Mouse (Mus musculus) c-Kit-positive CD71-positive TER-119-negative erythroid progenitor cells, embryonic 14.5 days (primary cell): ENCODE results near the gene Dohh.

Experiments
- DNase-seq: peaks from one replicate; pipeline ENCODE4 v3.0.0-alpha.2; 2013; ENCODE audit warnings: low read depth

Dohh gene

DNA sequence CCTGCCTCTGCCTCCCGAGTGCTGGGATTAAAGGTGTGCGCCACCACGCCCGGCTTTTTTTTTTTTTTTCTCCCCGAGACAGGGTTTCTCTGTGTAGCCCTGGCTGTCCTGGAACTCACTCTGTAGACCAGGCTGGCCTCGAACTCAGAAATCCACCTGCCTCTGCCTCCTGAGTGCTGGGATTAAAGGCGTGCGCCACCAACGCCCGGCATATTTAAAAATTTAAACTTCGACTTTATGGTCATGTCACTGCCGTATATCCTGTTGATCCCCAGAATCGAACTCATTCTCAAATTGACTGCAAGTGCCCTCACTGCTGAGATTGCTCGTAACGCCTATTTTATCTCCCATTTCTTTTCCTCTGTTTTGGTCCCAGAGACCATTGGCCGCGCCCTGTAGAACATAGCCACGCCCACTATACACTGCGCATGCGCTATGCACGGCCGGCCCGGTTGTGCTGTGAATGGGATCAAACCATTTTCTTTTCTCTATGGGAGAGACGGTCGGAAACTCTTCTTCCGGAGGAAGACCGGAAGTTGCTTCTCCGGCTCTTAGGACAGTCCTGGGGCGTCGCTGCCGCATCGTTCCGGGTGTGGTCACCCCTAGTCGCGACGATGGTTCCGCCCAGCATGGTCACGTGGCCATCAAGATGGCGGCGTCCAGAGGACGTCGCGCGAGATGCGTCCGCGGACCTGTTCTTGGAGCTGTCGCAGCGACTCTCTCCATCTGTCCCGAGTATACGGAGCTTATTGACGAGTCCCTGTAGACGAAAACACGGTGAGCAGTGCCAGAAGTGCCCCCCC, at the start of gene Dohh, which contains the start of gene Gm48551:
Gene Dohh, plus strand, starts transcription at position 627 of the 803 bp plus-strand sequence.
Gene Gm48551, plus strand, starts transcription at position 665 of the 803 bp plus-strand sequence.
- peak; percentile 98 for DNase-seq

DNA sequence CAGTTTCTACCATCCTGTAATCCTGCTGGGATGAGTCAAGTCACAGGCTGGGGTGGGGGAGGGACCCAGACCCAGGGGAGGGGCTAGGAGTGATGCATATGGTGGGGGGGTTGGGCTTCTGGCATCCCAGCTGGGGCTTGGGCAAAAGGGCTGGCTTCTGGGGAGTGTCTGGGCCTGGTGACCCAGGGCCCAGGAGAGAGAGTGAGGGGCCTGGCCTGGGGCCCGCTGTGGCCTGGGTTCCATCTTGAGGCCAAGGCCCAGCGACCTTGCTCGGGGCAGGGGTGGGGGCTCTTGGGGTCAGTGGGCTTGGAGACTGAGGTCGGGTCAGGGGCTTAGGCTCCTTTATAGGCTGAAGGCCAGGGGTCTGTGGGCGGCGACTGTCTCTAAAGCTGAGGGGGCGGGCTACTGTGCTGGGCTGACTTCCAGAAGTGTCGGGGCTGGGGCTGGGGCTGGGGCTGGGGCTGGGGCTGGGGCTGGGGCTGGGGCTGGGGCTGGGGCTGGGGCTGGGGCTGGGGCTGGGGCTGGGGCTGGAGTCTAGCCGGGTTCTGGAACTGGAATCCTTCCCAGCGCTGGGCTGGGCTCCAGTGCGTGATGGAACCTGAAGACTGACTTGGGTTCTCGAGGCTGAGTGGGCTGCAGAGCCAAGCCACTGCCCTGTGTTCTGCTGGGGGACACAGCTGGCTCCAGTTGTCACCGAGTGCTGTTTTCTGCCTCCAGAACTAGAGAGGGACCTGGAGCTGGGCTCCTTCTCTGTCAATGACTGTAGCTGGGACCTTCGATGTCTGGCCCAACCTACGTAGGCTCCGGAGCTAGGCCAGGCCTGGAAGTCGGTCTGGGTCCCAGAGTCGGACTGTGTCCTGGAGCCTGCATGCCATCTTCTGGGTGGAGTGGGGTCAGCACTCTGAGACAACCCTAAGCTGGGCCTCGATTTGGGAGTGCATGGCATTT, 48.6 kb upstream of the Dohh start:
- no peak for DNase-seq

DNA sequence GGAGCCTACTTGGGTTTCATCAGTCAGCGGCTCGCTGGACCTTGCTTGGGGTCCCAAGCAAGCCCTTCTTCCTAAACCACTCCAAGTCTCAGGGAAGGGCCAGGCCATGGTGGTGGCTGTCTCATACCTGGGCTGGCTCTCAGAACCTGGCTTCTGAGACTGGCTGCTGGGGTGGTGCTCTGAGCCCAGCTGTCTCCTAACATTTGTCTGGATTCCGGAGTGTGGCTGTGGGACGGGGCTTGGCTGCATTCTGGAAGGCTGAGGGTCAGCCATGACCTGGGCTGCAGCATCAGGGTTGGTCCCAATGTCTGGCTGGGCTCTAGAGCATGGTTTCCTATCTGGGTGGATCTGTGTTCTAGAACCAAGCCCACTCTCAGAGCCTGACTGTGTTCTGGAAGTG, 47.7 kb upstream of the Dohh start:
- no peak for DNase-seq

DNA sequence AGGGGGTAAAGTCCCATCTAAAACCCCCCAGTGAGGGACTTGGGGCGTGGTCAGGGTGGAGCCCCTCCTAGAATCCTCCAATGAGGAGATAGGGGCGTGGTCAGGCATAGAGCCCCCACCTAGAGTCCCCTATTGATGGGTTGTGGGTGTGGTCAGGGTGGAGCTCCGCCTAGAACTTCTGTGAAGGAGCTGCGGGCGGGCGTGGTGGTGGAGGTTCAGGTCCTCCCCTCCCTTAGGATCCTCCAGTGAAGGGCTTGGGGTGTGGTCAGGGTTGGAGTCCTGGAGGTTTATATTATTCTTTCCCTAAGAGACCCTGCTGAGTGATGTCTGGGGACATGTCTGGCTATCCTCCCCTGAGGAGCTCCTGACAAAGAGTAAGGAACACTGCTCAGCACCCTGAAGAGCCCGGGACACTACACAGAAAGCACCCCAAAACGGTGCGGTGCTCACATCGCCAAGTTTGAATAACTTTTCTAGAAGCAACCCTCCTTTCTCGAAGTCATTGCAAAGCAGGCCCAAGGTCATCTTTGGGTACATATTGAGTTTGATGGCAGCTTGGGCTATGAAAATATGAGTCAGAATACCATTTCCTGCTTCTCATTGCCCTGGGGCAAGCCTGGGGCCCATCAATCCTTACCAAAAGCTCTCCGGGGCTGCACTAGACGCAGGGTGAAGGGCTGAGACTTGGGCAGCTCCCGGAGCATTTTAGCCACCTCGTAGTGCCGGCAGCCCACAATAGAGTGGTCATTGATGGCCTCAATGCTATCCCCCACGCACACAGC, 43.5 kb upstream of the Dohh start:
- peak; percentile 54 for DNase-seq

DNA sequence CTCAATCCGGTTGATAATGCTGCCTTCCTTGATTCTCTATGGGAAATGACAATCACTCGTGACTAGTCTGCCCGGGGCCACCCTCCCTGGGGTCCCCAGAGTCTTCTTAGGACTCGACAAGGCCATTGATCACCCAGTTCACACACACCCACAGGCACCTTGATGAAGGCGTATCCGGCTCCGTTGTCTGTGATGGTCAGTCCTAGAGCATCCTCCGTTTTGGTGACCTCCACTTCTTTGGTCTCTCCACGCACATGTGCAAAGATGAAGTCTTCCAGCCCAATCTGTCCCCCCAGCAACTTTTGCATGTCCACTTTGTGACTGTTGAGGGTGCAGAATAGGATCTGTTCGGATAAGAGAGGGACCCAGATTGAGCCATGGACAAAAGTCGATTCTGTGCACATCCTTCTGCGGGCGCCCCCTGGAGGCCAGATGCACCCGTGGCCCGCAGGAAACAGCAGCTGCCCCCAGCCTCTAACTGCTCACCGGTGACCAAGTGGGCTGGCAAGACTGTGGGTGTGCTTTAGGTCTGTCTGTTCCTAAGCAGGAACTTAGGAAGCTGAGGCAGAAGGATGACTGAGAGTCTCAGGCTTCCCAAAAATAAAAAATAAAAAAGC, 42.8 kb upstream of the Dohh start:
- no peak for DNase-seq

DNA sequence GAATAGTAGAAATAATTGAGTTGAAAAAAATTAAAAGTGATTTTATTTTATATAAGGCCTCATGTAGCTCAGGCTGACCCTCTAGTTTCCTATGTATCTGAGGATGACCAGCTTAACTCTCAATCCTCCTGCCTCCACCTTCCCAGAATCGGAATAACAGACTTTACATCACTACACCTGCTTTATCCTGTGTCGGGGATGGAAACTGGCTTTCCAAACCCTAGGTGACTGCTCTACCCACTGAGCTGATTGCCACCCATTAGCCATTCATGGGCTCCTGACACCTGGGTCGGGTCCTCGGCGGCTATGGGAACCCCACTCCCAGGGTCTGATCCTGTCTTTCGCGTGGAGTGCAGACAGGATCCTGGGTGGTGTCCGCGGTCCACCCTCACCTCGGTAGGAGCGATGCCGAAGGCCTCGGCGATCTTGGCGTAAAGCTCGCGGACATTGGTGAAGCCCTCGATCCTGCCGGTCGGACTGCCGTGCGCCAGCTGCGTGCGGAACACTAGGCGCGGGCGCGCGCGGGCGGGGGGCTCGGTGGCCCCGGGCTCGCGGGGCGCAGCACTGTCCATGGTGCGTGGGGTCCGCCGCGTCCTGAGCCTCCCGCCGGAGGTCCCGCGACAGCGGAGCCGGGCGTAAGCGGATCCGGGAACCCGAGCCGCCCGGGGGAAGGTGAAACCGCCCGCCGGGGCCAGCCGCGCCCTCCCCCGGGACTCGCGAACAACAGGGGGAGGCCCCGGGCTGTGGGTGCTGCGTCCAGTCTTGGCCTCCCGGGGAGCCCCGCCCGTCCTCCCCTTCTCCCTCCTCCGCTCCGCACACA, 41.3 kb upstream of the Dohh start, which contains the start of gene Gipc3:
Gene Gipc3, minus strand, starts transcription at position 581 of the 820 bp plus-strand sequence.
- DNase-seq = no peak

DNA sequence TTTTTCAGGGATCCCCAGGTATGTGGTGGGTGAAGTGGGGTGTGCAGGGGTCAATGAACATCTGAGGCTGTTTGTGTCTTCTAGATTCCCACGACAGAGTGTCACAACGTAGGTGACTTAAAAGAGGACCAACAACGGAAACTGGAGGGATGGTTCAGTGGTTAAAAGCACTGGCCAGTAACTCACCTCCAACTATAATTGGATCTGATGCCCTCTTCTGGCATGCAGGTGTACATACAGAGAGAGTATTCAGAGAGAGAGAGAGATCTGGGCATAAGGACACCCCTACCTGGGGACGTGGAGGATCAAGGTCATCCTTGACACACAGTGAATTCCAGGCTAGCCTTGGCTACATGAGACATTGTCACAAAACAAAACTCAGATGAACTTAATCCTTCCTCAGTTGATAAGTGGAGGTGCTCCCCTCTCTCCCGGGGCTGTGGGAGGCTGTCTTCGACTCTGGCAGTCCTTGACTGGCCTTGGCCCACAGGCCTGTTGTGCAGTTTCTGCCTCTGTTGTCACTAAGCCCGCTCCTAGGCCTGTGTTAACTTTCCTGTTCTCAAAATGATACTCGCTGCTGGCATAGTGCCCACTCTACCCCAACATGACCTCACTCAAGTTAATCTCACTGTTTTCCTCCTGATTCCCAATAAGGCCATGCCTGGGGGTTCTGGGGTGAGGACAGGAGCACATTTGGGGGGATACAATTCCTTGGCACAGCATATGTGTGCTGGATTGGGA, 39.6 kb upstream of the Dohh start:
- no peak for DNase-seq

DNA sequence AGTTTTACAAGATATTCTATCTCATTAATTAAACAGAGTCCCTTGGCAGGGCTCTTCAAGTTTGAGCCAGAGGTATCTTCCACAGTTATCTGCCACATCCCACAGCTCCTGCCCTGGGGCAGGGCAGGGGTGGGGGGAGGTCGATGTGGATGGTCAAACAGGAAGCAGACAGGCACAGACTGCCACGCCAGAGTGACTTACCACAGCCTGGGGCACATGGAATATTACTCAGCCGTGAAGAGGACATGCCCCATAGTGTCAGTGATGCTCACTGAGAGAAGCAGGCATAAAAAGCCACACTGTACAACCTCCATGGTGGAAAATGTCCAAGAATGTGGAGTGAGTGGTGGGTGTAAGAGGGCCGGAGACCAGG, 39.1 kb upstream of the Dohh start:
- no peak for DNase-seq

DNA sequence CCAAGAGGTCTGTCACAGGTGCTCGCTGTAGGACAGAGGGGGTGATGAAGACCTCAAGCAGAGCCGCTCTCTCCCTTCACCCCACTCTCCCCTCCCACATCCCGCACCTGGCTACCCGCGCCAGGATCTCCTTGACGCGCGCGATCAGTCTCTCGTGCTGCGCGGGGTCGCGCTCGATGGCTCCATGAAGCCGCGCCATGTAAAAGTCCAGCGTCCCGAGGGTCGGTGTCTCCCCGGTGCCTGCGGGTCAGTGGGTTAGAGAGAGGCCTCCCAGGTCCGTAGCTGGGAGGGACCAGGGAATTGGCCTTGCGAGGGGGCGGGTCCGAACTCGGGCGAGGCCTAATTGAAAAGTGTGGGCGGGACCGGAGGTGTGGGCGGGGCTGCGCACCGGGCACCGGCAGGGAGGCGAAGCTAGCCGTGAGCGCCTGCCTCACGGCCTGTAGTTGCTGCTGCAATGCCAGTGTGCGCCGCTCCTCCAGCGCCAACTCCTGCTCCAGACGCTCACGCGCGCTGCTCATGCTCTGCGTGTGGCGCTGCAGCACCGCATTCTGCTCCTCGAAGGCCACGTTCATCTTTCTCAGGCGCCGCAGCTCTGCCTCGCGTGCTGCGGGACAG, 37.7 kb upstream of the Dohh start:
- peak; percentile 64 for DNase-seq

DNA sequence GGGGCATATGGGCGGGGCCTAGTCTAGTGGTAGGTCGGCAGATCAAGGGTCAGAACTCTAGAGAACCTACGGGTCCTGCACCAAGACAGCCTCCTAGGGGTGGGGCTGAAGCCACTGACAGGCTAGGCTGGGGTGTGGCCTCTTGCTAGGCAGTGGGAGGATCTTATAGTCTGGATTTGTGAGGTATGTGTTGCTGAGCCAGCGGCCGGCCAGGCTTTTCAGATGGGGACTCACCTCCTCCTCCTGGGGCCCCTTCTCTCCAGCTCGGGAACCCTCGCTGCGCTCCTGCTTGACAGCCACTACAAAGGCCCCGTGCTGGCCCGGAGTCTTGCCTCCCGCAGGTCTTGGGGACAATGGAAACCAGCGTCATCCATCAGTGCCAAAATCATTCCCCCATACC, 35.1 kb upstream of the Dohh start:
- peak; percentile 70 for DNase-seq

DNA sequence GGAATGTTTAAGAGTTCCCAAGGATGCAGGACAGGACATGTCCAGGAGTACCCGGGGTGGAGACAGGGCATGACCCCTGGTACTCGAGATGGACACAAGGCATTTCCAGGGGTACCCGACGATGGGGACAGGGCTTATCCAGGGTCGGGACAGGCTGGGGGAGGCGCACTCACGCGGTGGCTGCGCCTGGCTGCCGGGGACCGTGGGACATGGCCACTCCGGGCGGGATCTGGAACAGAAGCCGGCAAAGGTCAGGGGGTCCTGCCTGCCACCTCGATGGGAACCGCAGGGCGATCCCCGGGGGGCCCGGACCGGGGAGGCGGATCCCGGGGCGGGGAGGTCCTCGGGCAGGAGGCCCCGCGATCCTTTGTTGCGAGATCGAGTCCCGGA, 34.3 kb upstream of the Dohh start:
- no peak for DNase-seq

DNA sequence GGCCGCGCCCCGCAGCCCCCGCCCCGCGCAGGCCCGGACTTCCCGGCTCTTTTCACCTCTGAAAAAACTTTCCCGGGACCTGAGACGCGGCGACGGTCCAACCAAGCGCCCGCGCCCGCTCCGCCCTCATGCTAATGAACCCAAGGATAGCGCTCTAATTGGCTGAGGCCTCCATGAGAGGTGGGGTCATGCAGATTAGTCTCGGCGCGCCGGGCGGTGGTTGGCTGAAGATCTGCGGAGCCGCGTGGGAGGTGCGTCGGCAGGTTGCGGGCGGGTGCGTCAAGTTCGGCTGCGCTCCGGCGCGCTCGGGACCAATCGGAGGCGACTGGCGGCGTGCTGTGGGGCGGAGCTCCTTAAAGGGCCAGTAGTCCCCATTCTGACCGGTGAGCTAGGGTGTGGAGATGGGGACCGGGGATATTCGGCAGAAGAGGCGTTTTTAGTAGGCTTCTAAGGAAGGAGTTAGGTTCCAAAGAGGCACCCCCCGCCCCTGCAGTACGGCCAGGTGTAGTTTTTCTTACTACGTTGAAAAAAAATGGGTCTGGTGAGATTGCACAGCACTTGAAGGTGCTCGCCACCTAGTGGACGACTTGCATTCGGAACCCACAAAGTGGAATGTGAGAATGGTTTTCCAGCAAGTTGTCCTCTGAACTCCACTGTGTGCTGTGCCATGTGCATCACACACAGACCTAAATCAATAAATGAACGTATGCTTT, 33.7 kb upstream of the Dohh start, which contains the start of gene Hmg20b:
Gene Hmg20b, minus strand, starts transcription at position 130 of the 713 bp plus-strand sequence.
- peak; percentile 97 for DNase-seq

DNA sequence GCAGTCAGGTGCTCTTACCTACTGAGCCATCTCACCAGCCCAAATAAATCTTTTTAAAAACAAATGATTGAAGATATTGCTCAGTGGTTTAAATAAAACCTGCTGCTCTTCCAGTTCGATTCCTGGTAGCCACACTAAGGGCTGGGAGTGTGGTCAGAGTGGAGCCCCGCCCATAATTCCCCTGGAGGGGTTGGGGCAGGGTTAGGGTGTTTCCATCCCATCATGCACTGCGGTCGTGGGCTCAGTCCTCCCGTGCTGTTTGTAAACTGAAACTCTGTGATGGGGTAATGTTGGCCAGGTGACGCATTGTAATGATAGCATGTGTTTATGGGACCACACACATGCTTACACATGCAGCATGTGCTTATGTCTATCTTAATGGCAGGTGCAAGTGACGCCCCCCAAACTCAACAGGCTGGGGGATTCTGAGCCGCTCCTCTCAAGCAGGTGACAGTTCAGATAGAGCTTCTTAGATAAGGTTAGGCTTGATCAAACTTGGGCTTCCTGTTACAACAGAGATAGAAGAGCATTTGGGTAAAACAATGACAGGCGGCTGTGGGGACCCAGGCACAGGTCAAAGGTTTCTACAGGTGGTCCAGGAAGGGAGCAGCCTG, 32.4 kb upstream of the Dohh start:
- DNase-seq = peak; percentile 68

DNA sequence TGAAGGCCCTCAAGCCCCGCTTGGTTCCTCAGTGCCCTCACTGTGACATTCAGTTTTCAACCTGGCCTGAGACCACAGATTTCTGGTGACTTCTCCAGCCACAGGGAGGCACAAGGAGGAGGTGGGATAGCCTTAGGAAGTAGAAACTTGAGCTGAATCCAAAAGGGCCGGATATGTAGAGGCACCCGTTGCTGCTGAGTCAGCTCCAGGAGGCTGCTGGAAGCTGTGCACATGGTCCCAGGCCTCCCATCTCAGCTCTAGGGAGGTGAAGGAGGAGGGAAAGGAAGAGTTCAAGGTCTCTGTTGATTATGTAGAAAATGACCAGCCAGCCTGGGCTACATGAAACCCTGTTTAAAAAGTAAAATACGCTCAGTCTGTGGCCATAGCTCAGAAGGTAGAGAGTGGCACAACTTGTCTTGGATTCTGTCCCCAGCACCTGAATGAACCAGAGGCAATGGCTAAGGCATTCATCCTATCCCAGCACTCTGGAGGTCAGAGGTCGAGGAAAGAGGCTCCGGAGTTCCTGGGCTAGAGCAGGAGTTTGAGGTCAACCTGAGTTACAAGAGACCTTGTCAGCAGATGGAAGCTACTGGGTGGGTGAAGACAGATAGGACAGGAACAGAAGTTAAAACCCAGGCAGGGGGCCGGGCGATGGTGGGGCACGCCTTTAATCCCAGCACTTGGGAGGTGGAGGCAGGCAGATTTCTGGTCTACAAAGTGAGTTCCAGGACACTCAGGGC, 29.3 kb upstream of the Dohh start:
- no peak for DNase-seq

DNA sequence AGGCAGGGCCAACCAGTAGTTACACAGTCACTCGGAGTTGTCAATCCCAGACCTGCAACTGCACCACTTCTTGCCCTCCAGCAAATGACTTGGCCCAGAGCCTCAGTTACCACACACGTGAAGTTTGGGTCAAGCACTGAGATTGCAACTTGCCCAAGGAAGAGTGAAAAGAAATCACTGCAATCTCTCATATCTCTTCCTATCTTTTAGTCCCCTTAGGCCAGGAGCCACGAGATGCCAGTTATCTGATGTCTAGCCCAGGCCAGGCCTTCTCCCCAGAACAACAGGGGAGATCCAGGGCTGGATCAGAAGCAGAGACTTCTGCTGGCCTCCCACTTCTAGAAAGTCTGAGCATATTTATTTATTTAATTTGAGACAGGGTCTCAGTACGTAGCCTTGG, 28.7 kb upstream of the Dohh start:
- no peak for DNase-seq

DNA sequence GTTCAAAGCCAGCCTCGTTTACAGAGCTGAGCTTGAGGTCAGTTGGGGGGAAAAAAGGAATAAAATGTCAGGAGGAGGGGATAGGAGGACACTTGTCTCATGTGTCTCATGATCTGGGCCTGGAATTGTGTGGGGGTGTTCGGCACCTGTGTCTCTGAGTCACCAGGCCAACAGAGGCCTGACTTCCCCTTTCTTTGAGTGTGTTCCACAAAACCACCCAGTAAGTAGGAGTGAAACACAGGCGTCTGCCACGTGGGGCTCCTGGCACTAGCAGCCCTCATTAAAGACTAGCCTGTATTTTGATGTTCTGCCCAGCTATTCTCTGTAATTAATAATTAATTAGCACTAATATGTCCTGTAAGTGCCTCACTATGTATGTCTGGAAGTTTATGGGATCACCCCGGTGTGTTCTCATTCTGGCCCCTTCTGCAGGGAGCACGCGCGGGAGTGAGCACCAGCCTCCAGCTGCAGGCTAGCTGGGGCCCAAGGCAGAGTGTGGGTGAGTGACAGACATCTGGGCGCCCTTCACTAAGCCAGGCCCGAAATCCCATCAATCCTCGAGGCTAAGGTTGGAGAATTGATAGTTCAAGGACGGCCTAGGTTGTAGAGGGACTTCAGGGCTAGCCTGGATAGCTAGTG, 27.8 kb upstream of the Dohh start:
- DNase-seq = no peak
